Mouse (Mus musculus): ENCODE results near the gene Trip4.

The Trip4 gene

DNA sequence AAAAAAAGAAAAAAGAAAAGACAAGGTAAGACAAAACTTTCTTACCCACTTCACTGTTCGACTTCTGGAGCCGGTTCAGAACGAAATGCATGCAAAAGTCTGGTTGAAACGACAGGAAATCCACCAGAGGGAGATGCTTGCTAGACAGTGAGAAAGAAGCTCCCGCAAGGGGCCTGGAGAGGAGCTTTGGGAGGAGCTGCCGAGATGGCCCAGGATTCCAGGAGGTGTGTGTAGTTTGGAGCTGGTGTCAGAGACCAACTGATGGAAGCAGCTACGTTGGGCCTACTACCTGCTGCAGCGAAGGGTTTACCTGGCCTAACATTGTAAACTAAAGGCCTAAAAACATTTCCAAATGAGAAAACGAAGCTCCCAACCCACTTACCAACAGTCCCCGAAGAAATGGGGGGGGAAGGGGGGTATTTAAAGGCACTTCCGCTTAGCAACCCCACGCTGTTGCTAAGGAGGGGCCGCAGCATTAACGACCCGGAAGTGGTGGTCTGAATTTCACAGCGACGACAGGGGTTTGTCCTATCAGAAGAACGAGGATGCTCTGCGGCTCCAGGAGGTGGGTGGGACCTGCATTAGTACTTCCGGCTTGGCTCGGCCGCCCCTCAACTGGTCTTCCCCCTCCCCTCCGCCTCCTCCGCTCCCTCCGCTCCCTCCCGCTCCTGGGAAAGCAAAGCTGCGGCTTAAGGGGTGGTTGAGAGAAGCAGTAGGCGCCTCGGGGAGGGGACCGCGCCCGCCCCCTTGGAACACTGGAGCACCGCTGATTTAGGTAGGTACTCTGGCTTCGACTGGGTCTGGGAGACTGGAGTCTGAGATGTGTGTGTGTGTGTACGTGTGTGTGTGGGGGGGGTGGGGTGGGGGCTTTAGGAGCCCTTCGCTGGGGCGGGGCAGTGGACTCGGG, at the start of gene Trip4, which contains the start of gene Csnk1g1:
Gene Trip4 (minus strand): TSS at position 401 of the 907 bp plus-strand sequence.
Gene Csnk1g1 (plus strand): TSS at position 531 of the 907 bp plus-strand sequence.
- DNase-seq (ENCODE audit: low read depth), result peak; percentile 99

GRCm38 (mm10) chr9:65951082-65951587, 42.5 kb upstream of the Trip4 start:
- DNase-seq (ENCODE audit: low read depth), result no peak

DNA sequence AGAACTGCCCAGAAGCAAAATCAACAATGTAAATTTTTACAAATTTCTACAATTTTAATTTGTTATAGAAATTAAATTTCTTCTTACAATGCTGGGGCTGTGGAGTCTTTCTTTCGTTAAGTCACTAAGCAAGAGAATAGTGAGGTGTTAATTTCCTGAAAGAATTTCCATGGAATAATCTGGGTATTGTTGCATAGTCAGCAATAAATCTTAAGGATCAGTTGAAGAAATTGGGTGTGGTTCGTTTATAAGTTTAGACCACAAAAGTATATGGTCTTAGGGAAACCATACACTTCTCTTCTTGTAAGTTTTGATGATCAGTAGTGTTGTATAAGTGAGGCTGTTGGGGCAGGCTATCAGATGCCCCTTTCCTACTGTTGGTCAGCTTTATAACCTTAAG, 29.0 kb upstream of the Trip4 start:
- no peak for DNase-seq (ENCODE audit: low read depth)

- DNase-seq (ENCODE audit: low read depth), result no peak
Measured at GRCm38 (mm10) chr9:65929826-65930225, 21.2 kb upstream of the Trip4 start.

GRCm38 (mm10) chr9:65928456-65928855, 19.9 kb upstream of the Trip4 start:
- peak; percentile 42 for DNase-seq (ENCODE audit: low read depth)

- DNase-seq (ENCODE audit: low read depth), result no peak
Measured at GRCm38 (mm10) chr9:65917015-65917414, 8.4 kb upstream of the Trip4 start.

DNA sequence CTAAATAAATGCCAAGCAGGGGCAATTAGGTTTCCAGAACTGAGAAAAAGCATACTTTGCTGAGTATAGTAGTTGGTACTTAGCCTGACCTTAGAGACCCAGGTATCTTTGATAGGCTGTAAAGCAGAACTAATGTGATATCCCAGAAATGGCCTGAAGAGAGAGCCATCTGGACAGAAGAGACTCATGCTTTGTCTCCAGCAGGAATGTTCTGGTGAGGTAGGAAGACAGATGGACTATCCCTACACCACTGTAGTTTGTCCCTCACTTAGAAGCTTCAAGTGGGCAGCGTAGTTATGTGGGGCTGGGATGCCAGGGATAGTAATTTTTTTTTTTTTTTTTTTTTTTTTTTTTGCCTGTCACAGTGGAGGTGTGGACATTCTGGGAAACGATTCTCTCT, 5.4 kb upstream of the Trip4 start:
- DNase-seq (ENCODE audit: low read depth), result no peak

DNA sequence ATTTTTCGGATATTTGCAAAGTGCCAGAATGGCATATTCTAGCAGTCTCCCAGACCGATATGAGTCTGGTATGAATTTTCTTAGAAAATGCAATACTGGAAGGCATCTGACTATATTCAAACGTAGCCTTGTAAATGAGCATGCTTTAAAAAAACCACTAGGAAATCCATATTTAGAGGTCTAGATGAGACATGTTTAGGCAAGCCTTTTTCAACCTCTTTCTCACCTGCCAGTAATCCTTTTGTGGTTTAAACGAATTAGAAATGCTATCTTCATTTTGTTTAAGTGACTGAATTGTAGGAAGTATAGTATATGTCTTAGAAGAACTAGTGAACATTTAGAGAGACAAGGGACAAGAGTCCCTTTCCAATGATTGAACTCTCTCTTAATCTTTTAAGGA, 1.2 kb upstream of the Trip4 start:
- DNase-seq (ENCODE audit: low read depth), result no peak

GRCm38 (mm10) chr9:65909301-65909801, 757 bp upstream of the Trip4 start:
- peak; percentile 81 for DNase-seq (ENCODE audit: low read depth)

DNA sequence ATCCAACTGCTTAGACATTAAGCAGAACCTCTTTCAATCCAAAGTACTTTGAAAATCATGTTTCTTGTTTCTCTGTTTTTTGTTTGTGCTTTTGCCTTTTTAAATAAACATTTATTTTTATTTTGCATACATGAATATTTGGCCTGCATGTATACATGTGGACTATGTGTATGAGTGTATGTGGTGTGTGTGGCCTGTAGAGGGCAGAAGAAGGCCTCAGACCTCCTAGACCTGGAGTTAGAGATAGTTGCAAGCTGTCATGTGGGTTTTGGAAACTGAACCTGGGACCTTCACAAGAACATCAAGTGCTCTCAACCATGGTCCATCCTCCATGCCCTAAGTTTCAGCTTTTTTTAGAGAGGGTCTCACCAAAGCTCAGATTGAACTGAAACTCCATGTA, 5.2 kb downstream of the Trip4 start:
- peak; percentile 61 for DNase-seq (ENCODE audit: low read depth)

GRCm38 (mm10) chr9:65902879-65903278, 5.7 kb downstream of the Trip4 start:
- no peak for DNase-seq (ENCODE audit: low read depth)

- DNase-seq (ENCODE audit: low read depth), result no peak
Measured at GRCm38 (mm10) chr9:65896977-65897376, 11.6 kb downstream of the Trip4 start.

GRCm38 (mm10) chr9:65891126-65891525, 17.5 kb downstream of the Trip4 start:
- peak; percentile 76 for DNase-seq (ENCODE audit: low read depth)

DNA sequence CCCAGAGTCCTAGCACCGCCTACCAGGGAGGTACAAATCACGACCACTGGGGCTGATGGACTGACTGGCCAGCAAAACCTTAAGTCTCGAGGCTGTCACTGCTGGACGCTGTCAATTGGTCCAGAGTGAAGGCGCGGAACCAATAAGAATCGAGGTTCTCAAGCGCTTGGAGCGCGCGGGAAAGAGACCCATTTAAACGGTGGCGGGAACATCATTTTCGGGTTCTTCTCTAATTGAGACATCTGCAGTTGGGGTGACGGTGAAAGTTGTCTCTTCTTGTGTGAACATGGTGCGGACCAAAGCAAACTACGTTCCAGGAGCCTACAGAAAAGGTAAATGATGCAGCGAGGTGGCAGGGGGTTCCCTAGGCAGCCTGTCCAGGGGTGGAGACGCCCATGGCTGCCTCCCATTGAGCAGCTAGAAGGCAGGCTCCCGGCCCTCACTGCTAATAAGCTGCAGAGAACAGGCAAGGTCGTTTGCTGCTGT, 18.4 kb downstream of the Trip4 start, which contains the start of gene Pclaf:
Gene Pclaf (plus strand): TSS at position 95 of the 486 bp plus-strand sequence.
- peak; percentile 97 for DNase-seq (ENCODE audit: low read depth)

DNA sequence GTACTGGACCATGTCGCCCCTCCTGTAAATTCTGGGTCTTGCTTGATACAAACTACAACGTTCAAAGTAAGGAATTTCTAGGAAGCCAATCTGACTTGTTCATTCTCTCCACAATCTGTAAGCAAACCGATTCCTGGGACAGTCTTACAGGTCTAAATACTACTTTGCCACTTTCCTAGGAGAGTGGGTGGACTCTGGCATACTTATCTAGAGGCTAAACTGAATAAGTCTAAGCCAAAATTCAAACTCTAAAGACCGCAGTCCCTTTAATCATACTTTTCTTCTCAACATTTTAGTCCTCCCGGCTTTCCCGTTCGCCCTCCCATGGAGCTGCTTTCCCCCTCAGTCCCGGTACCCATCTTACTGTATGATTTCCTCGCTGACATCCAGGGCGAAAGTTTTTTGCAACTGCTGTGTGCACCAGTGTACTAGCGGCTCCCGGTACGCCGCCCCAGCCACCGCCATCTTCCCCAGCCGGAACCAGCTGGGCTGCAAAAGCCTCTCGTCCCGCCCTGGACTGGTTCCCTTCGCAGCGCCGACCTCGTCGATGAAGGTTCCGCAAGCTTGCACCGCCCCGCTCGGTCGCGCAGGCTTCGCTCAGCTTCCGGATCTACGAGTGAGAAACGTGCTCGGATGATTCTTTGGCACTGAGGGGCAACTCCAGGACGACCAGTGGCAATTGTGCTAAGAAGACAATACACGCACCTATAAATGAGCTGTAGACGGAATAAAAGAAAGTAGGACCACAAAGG, 23.9 kb downstream of the Trip4 start:
- peak; percentile 93 for DNase-seq (ENCODE audit: low read depth)

GRCm38 (mm10) chr9:65859656-65860055, 48.9 kb downstream of the Trip4 start:
- DNase-seq (ENCODE audit: low read depth), result no peak

GRCm38 (mm10) chr9:65850203-65850602, 58.4 kb downstream of the Trip4 start:
- DNase-seq (ENCODE audit: low read depth), result peak; percentile 67

DNA sequence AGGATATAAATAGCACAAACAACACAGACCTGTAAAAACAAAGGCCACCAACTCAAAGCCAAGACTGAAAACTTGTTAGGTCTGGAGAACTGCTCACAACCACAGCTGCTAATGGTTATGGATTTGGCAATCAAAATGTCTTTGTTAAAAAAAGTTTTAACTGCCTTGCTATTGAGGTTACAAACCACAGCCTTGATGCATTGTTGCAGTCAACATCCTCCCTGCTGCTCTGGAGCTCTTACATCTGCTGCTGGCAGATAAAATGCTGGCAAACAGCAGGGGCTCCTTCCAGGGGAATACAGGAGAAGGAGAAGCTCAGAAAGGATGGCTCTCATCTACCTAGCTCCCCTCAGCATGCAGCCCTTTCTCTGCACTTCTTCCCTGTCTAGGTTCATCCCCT, 60.4 kb downstream of the Trip4 start:
- DNase-seq (ENCODE audit: low read depth), result peak; percentile 92

- DNase-seq (ENCODE audit: low read depth), result peak; percentile 89
Measured at GRCm38 (mm10) chr9:65844421-65845165, 64.0 kb downstream of the Trip4 start.

GRCm38 (mm10) chr9:65839841-65840240, 68.8 kb downstream of the Trip4 start:
- DNase-seq (ENCODE audit: low read depth), result peak; percentile 70

DNA sequence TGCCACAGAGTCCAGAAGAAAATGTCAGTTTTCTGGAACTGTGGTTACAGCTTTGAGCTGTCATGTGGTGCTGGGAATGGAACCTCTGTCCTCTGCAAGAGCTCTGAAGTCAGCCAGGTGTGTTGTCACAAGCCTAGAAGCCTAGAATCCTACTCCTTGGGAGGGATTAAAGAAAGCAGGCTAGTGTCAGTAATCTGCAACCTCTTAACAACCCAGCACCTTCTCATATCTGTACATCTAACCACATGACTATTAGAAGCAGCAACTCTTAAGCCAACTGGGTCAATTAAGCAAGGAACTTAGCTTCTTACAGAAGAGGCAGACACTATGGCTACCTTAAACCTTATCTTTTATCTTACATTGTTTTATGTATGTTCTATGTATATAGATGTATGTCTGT, 71.7 kb downstream of the Trip4 start:
- no peak for DNase-seq (ENCODE audit: low read depth)

Data from 416B (cell line).